Mouse (Mus musculus): ENCODE data around the gene Tbx1.

GRCm38 (mm10) chr16:18580389-18580788 is 10.1 kb downstream of the Tbx1 start:
- TF ChIP-seq EP300 (IDR thresholded peaks at IDR 0.05) (no peak), CTCF (IDR thresholded peaks at IDR 0.05) (peak; percentile 48)

All from lung, postnatal 0 days (tissue).